21 mouse cellular contexts compared by ENCODE assay signal in the genomic region with DNA sequence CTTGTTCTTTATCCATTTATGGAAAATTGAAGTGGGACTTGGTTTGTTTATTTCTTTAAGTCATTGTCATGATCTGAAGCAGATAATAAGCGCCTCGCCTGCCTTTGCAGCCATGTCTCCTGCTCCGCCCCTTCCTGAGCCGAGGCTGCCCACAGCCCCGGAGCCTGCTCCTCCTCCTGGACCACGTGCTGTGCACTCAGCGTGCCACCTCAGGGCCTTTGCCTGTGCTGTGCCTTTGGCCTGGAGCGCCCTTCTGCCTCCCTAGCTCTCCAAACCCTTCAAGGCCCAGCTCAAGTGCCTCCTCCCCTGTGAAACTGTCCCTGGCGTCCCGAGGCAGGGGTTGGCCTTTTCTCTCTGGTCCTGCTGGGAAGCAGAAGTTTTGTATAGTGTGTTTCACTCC.
A peak's percentile ranks its signal among the peaks of the same experiment; 100 is the strongest.
DNase-seq lines count a peak whose midpoint lies in the region; ATAC-seq and TF ChIP-seq lines count a peak whose summit lies in the region.
"Had no signal": no experiment of that assay in that cellular context is flagged by ENCODE, and none has a peak within 500 bp of the region (broad histone marks: within the 10 kb centered on the region; RNA-seq: fewer than 3 reads in every experiment).

No protein-coding gene starts in this region.

- DNase-seq in heart, adult 9 months (ENCODE audit: low spot score in 2 of 2): no peak
- peak; percentile 38 for DNase-seq in liver
- no peak for DNase-seq in liver, postnatal 0 days
- DNase-seq in liver, embryonic 11.5 days (ENCODE audit: low spot score): no peak
- DNase-seq: adrenal gland, postnatal 25 days; cerebellum, adult 9-11 months; gastrocnemius, postnatal 10 days; kidney, adult 18-20 months; kidney, postnatal 25 days; layer of hippocampus, adult 9-11 months; right cerebral cortex, postnatal 25 days; thymus, postnatal 36 days had no signal

- H3K4me1 ChIP-seq in heart, embryonic 11.5 days (ENCODE audit: control insufficient read depth, insufficient read depth, low read length): peaks cover 14% of the 10 kb centered on the region
- H3K4me1 ChIP-seq in liver, postnatal 0 days (ENCODE audit: insufficient read depth): no peaks in the 10 kb centered on the region
- no peaks in the 10 kb centered on the region for H3K4me1 ChIP-seq in liver, embryonic 11.5 days (replicated peaks; ENCODE audit: control insufficient read depth, insufficient read depth, low read length)
- H3K4me1 ChIP-seq: hindbrain, embryonic 10.5 days; midbrain, embryonic 10.5 days; neural tube, embryonic 12.5 days had no signal

- TF ChIP-seq CTCF in liver, postnatal 0 days (IDR thresholded peaks at IDR 0.05; ENCODE audit: low read depth): no peak

- peaks cover 21% of the 10 kb centered on the region for H3K36me3 ChIP-seq in heart, embryonic 11.5 days (ENCODE audit: control insufficient read depth, insufficient read depth, low read length)
- peaks cover 59% of the 10 kb centered on the region for H3K36me3 ChIP-seq in liver, postnatal 0 days (replicated peaks; ENCODE audit: insufficient read depth, low read length)
- peaks cover 8% of the 10 kb centered on the region for H3K36me3 ChIP-seq in liver, embryonic 11.5 days (ENCODE audit: control insufficient read depth, insufficient read depth, low read length)

- H3K9me3 ChIP-seq in heart, embryonic 11.5 days (replicated peaks; ENCODE audit: control insufficient read depth, low read length): no peaks in the 10 kb centered on the region
- no peaks in the 10 kb centered on the region for H3K9me3 ChIP-seq in liver, postnatal 0 days (ENCODE audit: low read length)
- H3K9me3 ChIP-seq in liver, embryonic 11.5 days (ENCODE audit: control insufficient read depth, low read length): no peaks in the 10 kb centered on the region
- H3K9me3 ChIP-seq: embryonic facial prominence, embryonic 15.5 days; hindbrain, embryonic 10.5 days; limb, embryonic 12.5 days; midbrain, embryonic 10.5 days; neural tube, embryonic 12.5 days had no signal

- TF ChIP-seq EP300 in liver, postnatal 0 days (IDR thresholded peaks at IDR 0.05; ENCODE audit: low read depth): no peak

- H3K27me3 ChIP-seq in heart, embryonic 11.5 days (ENCODE audit: control insufficient read depth, insufficient read depth, low read length): no peaks in the 10 kb centered on the region
- no peaks in the 10 kb centered on the region for H3K27me3 ChIP-seq in liver, postnatal 0 days (ENCODE audit: insufficient read depth, low read length)
- no peaks in the 10 kb centered on the region for H3K27me3 ChIP-seq in liver, embryonic 11.5 days (replicated peaks; ENCODE audit: control insufficient read depth, insufficient read depth, low read length)
- H3K27me3 ChIP-seq: embryonic facial prominence, embryonic 15.5 days; limb, embryonic 12.5 days; neural tube, embryonic 12.5 days had no signal

- WGBS in heart, embryonic 11.5 days (ENCODE audit: insufficient replicate concordance): 83% methylated on average over 10 of the region's 10 CpGs
- WGBS in liver, postnatal 0 days (ENCODE audit: insufficient replicate concordance): 76% methylated on average over 10 of the region's 10 CpGs
- WGBS in liver, embryonic 11.5 days: 66% methylated on average over 10 of the region's 10 CpGs

- no peak overlapping the region for H3K9ac ChIP-seq in heart, embryonic 11.5 days (ENCODE audit: low read depth, low read length)
- H3K9ac ChIP-seq in liver, postnatal 0 days (replicated peaks): no peak overlapping the region
- no peak overlapping the region for H3K9ac ChIP-seq in liver, embryonic 11.5 days (ENCODE audit: low read depth, low read length)
- H3K9ac ChIP-seq: embryonic facial prominence, embryonic 15.5 days; limb, embryonic 12.5 days; neural tube, embryonic 12.5 days had no signal

- H3K27ac ChIP-seq in heart, embryonic 11.5 days (ENCODE audit: low read depth, low read length): peak overlapping the region; percentile 57; the same call in 1 of the 2 replicates
- no peak overlapping the region for H3K27ac ChIP-seq in liver, postnatal 0 days (ENCODE audit: low read depth)
- H3K27ac ChIP-seq in liver, embryonic 11.5 days (ENCODE audit: low read depth, low read length): no peak overlapping the region
- H3K27ac ChIP-seq: embryonic facial prominence, embryonic 15.5 days; hindbrain, embryonic 10.5 days; limb, embryonic 12.5 days; midbrain, embryonic 10.5 days; neural tube, embryonic 12.5 days had no signal

- no peak overlapping the region for H3K4me3 ChIP-seq in heart, embryonic 11.5 days (ENCODE audit: low read depth, low read length)
- no peak overlapping the region for H3K4me3 ChIP-seq in liver, postnatal 0 days (ENCODE audit: low read depth, low read length)
- no peak overlapping the region for H3K4me3 ChIP-seq in liver, embryonic 11.5 days (ENCODE audit: low read depth, low read length)
- H3K4me3 ChIP-seq: embryonic facial prominence, embryonic 15.5 days; hindbrain, embryonic 10.5 days; limb, embryonic 12.5 days; midbrain, embryonic 10.5 days; neural tube, embryonic 12.5 days had no signal

- H3K4me2 ChIP-seq in heart, embryonic 11.5 days: no peak overlapping the region
- H3K4me2 ChIP-seq in liver, postnatal 0 days (ENCODE audit: low read depth, low read length): no peak overlapping the region
- no peak overlapping the region for H3K4me2 ChIP-seq in liver, embryonic 11.5 days
- H3K4me2 ChIP-seq: embryonic facial prominence, embryonic 15.5 days; limb, embryonic 12.5 days; neural tube, embryonic 12.5 days had no signal

- no peak for ATAC-seq in heart, embryonic 11.5 days (replicated peaks; ENCODE audit: insufficient number of reproducible peaks, low FRiP score, low TSS enrichment)
- ATAC-seq in liver, postnatal 0 days: no peak
- ATAC-seq in liver, embryonic 11.5 days (replicated peaks; ENCODE audit: low FRiP score): 0 out of 2 replicates have a peak, but pooled peaks have one; percentile 53
- peak; percentile 30; the same call in 1 of the 2 replicates for ATAC-seq in megakaryocyte-erythroid progenitor cell, adult 5-6 weeks (replicated peaks; ENCODE audit: low FRiP score, low TSS enrichment, poor library complexity, severe bottlenecking)
- no peak for ATAC-seq in cerebellum, adult (ENCODE audit: insufficient number of reproducible peaks, low FRiP score, low TSS enrichment)
- ATAC-seq: activated CD4-positive, CD25-positive, alpha-beta regulatory T cell, adult 4 months had no signal

Comparison
In these comparisons a context has a peak if more than half of its experiments do, and no peak if none do; other contexts are left out.
1. ATAC-seq: peak in liver, embryonic 11.5 days (single experiment) and megakaryocyte-erythroid progenitor cell, adult 5-6 weeks (single experiment); none in heart, embryonic 11.5 days (single experiment), liver, postnatal 0 days (single experiment) and cerebellum, adult (single experiment).